Mouse (Mus musculus): ENCODE measurements around the gene Cts7.

Gene Cts7

GRCm38 (mm10) chr13:61358097-61358496, at the start of gene Cts7:
Cts7 (minus strand) TSS chr13:61358197.
- DNase-seq (ENCODE audit: low read depth in 1 of 2, low spot score in 2 of 2), result no peak
